Mouse (Mus musculus) embryonic facial prominence, embryonic 11.5 days (tissue): Measurements from ENCODE around the gene Hes7. TPM values are rescaled to one million over a fixed set of nuclear protein-coding genes. Genes with fewer than 3 reads are reported as not detected.
A peak's percentile ranks its signal among the peaks of the same experiment; 100 is the strongest.

Experiments
- ATAC-seq: fragments of 200-750 bp; cut with Nextera tagmentation; replicated peaks from 2 replicates; pipeline ENCODE4 v1.8.0; 2017; ENCODE audit warnings: low read depth; ENCODE audit not compliant: insufficient number of reproducible peaks, low FRiP score, low TSS enrichment
- DNase-seq: peaks from one replicate; pipeline ENCODE4 v3.0.0-alpha.2; 2015; ENCODE audit warnings: low spot score
- H3K27ac ChIP-seq: fragments of 300-500 bp; sonication (generic); replicated peaks from 2 replicates; pipeline ENCODE4 v1.5.1; 2014; ENCODE audit warnings: mild to moderate bottlenecking, low read depth, low read length, control low read depth
- H3K27me3 ChIP-seq: fragments of 300-500 bp; sonication (generic); 2 replicates; pipeline ENCODE4 v1.6.1; 2014; ENCODE audit warnings: mild to moderate bottlenecking, low read length, moderate library complexity, mixed read lengths; ENCODE audit not compliant: control insufficient read depth, insufficient read depth
- H3K36me3 ChIP-seq: fragments of 300-500 bp; sonication (generic); replicated peaks from 2 replicates; pipeline ENCODE4 v1.6.1; 2014; ENCODE audit warnings: low read depth, mild to moderate bottlenecking, low read length, moderate library complexity, mixed read lengths; ENCODE audit not compliant: control insufficient read depth, insufficient read depth
- H3K4me1 ChIP-seq: fragments of 300-500 bp; sonication (generic); 2 replicates; pipeline ENCODE4 v1.6.1; 2014; ENCODE audit warnings: low read length, mixed read lengths; ENCODE audit not compliant: control insufficient read depth, insufficient read depth
- H3K4me2 ChIP-seq: fragments of 300-500 bp; sonication (generic); 2 replicates; pipeline ENCODE4 v1.6.1; 2014; ENCODE audit warnings: low read depth, mild to moderate bottlenecking, control low read depth, low read length, moderate library complexity
- H3K4me3 ChIP-seq: fragments of 300-500 bp; sonication (generic); 2 replicates; pipeline ENCODE4 v1.5.1; 2014; ENCODE audit warnings: low read depth, low read length, control low read depth
- H3K9ac ChIP-seq: fragments of 300-500 bp; sonication (generic); replicated peaks from 2 replicates; pipeline ENCODE4 v1.6.1; 2014; ENCODE audit warnings: mild to moderate bottlenecking, control low read depth, low read length
- H3K9me3 ChIP-seq: fragments of 300-500 bp; sonication (generic); replicated peaks from 2 replicates; pipeline ENCODE4 v1.6.1; 2016; ENCODE audit warnings: mild to moderate bottlenecking, low read length, inconsistent platforms, mixed read lengths; ENCODE audit not compliant: control insufficient read depth
- WGBS: fragments of 180-500 bp; shearing (Covaris S2); extraction: QIAGEN DNeasy Blood & Tissue Kit; methylation state at CpG from one replicate; pipeline ENCODE4 v1.1.7; 2014; 5-methylcytosine and 5-hydroxymethylcytosine counted together
- polyA plus RNA-seq: library from polyadenylated mRNA; unstranded; fragments of >200 nt; fragmentation: Nextera tagmentation; extraction: Ambion mirVana; gene quantifications from 2 replicates; pipeline ENCODE4 v1.2.1, GENCODE M21; 2014

Gene Hes7
- polyA plus RNA-seq, 1 experiment from 2014 or later, result 0.11 TPM

GRCm38 (mm10) chr11:69155351-69155750, 35.1 kb downstream of the Hes7 start:
- H3K27me3 ChIP-seq, result peaks cover 11% of the 10 kb centered on the region
- WGBS, result 58% methylated on average over 1 of the region's 1 CpGs
- ATAC-seq, result no peak

GRCm38 (mm10) chr11:69156800-69157199, 36.6 kb downstream of the Hes7 start, which contains the start of gene Alox12b:
Gene Alox12b (plus strand): TSS chr11:69156989.
- Histone ChIP-seq H3K4me2 (peak within 1 kb of the TSS; percentile 47), H3K27ac (no peak within 1 kb of the TSS), H3K4me3 (peak within 1 kb of the TSS; percentile 16; the same call in 1 of the 2 replicates), H3K36me3 (no peaks in the 10 kb centered on the region), H3K9ac (peak within 1 kb of the TSS; percentile 5; the same call in 1 of the 2 replicates), H3K4me1 (no peaks in the 10 kb centered on the region; the same call in 1 of the 2 replicates), H3K27me3 (peaks cover 8% of the 10 kb centered on the region), H3K9me3 (no peaks in the 10 kb centered on the region)
- ATAC-seq (0 out of 2 replicates have a peak, but pooled peaks have one; percentile 48), DNase-seq (peak; percentile 53)
- WGBS, result 2% methylated on average over 18 of the region's 18 CpGs

More at GRCm38 (mm10) chr11:69155351-69155750, 35.1 kb downstream of the Hes7 start:
- no peak overlapping the region for H3K4me3 ChIP-seq
- DNase-seq, result no peak
- H3K9me3 ChIP-seq, result no peaks in the 10 kb centered on the region
- no peak overlapping the region for H3K9ac ChIP-seq
- no peak overlapping the region for H3K27ac ChIP-seq
- no peaks in the 10 kb centered on the region for H3K36me3 ChIP-seq
- no peak overlapping the region for H3K4me2 ChIP-seq
- peaks cover 3% of the 10 kb centered on the region for H3K4me1 ChIP-seq

- H3K4me2 ChIP-seq, result no peak overlapping the region
- no peak overlapping the region for H3K4me3 ChIP-seq
- no peaks in the 10 kb centered on the region for H3K9me3 ChIP-seq
- no peaks in the 10 kb centered on the region for H3K36me3 ChIP-seq
- ATAC-seq (no peak), DNase-seq (no peak)
- no peak overlapping the region for H3K9ac ChIP-seq
- no peak overlapping the region for H3K27ac ChIP-seq
- 86% methylated on average over 12 of the region's 12 CpGs for WGBS
- H3K27me3 ChIP-seq, result no peaks in the 10 kb centered on the region
- no peaks in the 10 kb centered on the region for H3K4me1 ChIP-seq
Measured at GRCm38 (mm10) chr11:69169313-69169712, 49.1 kb downstream of the Hes7 start.

DNA sequence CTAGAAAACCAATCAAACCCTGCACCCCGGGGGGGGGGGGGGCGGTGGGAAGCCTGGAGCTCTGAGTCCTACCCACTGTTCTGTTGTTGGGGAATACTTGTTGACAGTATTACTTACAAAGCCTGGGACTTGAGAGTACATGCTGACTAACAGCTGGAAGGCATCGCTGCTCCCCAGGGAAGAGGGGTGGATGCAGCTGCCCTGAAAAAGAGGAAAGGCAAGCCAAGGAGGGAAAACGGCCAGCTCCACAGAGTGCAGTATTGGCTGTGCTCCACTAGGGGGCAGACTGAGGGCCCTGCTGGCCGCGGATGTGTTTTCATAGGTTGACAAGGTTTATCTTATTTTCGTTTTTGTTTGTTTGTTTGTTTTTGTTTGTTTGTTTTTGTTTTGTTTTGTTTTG, 51.4 kb downstream of the Hes7 start:
- Histone ChIP-seq H3K4me3 (no peak overlapping the region), H3K36me3 (no peaks in the 10 kb centered on the region), H3K27ac (no peak overlapping the region), H3K9ac (no peak overlapping the region), H3K4me2 (no peak overlapping the region), H3K27me3 (no peaks in the 10 kb centered on the region), H3K4me1 (no peaks in the 10 kb centered on the region), H3K9me3 (no peaks in the 10 kb centered on the region)
- WGBS, result 31% methylated on average over 7 of the region's 7 CpGs
- no peak for ATAC-seq
- peak; percentile 67 for DNase-seq

- H3K36me3 ChIP-seq, result no peaks in the 10 kb centered on the region
- ATAC-seq (no peak), DNase-seq (no peak)
- 85% methylated on average over 2 of the region's 2 CpGs for WGBS
- H3K4me2 ChIP-seq, result no peak overlapping the region
- H3K4me3 ChIP-seq, result no peak overlapping the region
- H3K9me3 ChIP-seq, result no peaks in the 10 kb centered on the region
- no peak overlapping the region for H3K27ac ChIP-seq
- no peaks in the 10 kb centered on the region for H3K27me3 ChIP-seq
- H3K9ac ChIP-seq, result no peak overlapping the region
- H3K4me1 ChIP-seq, result no peaks in the 10 kb centered on the region
Measured at GRCm38 (mm10) chr11:69172606-69173005, 52.4 kb downstream of the Hes7 start.

Other genes starting within 250 kb of the Hes7 start
- gene Ndel1, start 248.5 kb upstream of the Hes7 start, polyA plus RNA-seq, result 53.2 and 54.4 TPM in 2 replicates
- 0.11 TPM in 1 of 2 replicates, not detected in the other for gene Rnf222, start 231.9 kb upstream of the Hes7 start, polyA plus RNA-seq
- 978 and 1,011 TPM in 2 replicates for gene Rpl26, start 218.8 kb upstream of the Hes7 start, polyA plus RNA-seq
- gene Odf4, start 193.3 kb upstream of the Hes7 start, polyA plus RNA-seq, result not detected in 2 replicates
- gene Arhgef15, start 162.9 kb upstream of the Hes7 start, polyA plus RNA-seq, result 4.4 and 4.5 TPM in 2 replicates
- 2.0 and 2.4 TPM in 2 replicates for gene Slc25a35, start 152.3 kb upstream of the Hes7 start, polyA plus RNA-seq
- 69.2 and 71.2 TPM in 2 replicates for gene Rangrf, start 145.2 kb upstream of the Hes7 start, polyA plus RNA-seq
- gene Pfas, start 111.9 kb upstream of the Hes7 start, polyA plus RNA-seq, result 34.4 and 34.8 TPM in 2 replicates
- gene Ctc1, start 104.5 kb upstream of the Hes7 start, polyA plus RNA-seq, result 63.2 and 68.3 TPM in 2 replicates
- gene Aurkb, start 74.8 kb upstream of the Hes7 start, polyA plus RNA-seq, result 162 and 175 TPM in 2 replicates
- gene Borcs6, start 60.7 kb upstream of the Hes7 start, polyA plus RNA-seq, result 6.4 and 7.7 TPM in 2 replicates
- 40.4 and 43.1 TPM in 2 replicates for gene Tmem107, start 49.6 kb upstream of the Hes7 start, polyA plus RNA-seq
- gene Vamp2, start 31.9 kb upstream of the Hes7 start, polyA plus RNA-seq, result 48.8 and 61.9 TPM in 2 replicates
- gene Per1, start 25.2 kb upstream of the Hes7 start, polyA plus RNA-seq, result 5.5 and 6.5 TPM in 2 replicates
- gene 9130213A22Rik, start 2.2 kb downstream of the Hes7 start, polyA plus RNA-seq, result not detected in 2 replicates
- 0.25 and 0.88 TPM in 2 replicates for gene Aloxe3, start 5.5 kb downstream of the Hes7 start, polyA plus RNA-seq
- gene Alox12b, start 36.6 kb downstream of the Hes7 start, polyA plus RNA-seq, result 0.20 and 0.27 TPM in 2 replicates
- gene Alox8, start 77.4 kb downstream of the Hes7 start, polyA plus RNA-seq, result not detected in 2 replicates
- gene Gucy2e, start 116.6 kb downstream of the Hes7 start, polyA plus RNA-seq, result 0.06 TPM in 1 of 2 replicates, not detected in the other
- gene Cntrob, start 203.4 kb downstream of the Hes7 start, polyA plus RNA-seq, result 16.9 and 19.3 TPM in 2 replicates
- gene Trappc1, start 203.6 kb downstream of the Hes7 start, polyA plus RNA-seq, result 184 and 204 TPM in 2 replicates
- gene Kcnab3, start 205.9 kb downstream of the Hes7 start, polyA plus RNA-seq, result 0.85 and 2.2 TPM in 2 replicates
- gene Rnf227, start 220.1 kb downstream of the Hes7 start, polyA plus RNA-seq, result 23.7 and 25.2 TPM in 2 replicates
- gene Chd3, start 249.0 kb downstream of the Hes7 start, polyA plus RNA-seq, result 48.0 and 52.1 TPM in 2 replicates